Mouse (Mus musculus) ovary, adult 18-20 months (tissue): Measurements from ENCODE around the gene Akap6.

Experiments used
- DNase-seq: peaks from one replicate; pipeline ENCODE4 v3.0.0; 2022; ENCODE audit warnings: low spot score, mixed read lengths

The Akap6 gene

GRCm38 (mm10) chr12:52908448-52909066, 209.4 kb downstream of the Akap6 start:
- no peak for DNase-seq

DNA sequence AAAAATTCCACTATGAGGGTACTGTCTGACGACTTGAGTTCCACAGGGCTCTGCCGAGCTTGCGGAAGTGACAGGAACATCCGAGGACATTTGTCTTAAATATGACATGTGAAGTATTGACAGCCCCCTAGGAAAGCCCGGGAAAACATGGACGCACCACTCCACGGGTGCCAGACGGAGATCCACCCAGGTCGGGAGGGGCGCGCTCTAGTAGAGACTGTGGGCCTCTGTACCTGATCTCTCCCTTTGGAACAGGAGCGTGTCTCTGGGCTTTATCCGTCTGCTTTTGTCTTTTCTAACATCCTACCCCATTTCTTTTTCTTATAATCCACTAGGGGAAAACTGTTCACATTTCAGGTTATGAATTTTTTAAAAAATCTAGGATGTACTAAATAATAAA, 211.2 kb downstream of the Akap6 start:
- DNase-seq = no peak

GRCm38 (mm10) chr12:52910819-52911218, 211.6 kb downstream of the Akap6 start:
- no peak for DNase-seq

DNA sequence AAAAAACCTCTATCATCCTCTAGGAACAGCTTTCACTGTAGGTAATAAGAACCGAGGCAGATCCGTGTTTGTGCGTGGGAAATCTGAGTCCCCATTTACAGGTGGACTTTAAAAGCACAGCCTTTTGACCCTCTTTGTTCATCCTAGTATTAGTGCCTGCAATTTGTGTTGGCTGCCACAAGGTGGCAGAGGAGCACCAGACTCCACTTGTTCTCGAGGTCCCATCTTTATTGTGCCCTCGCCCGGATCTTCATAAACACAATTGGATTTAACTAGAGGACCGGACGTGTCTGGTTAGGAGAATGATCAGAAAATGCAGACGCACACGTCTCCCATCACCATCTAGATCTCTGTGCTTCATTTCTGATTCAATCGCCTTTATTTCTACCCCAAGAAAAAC, 219.8 kb downstream of the Akap6 start:
- no peak for DNase-seq

- DNase-seq = no peak
Observed at GRCm38 (mm10) chr12:52922510-52922909, 223.3 kb downstream of the Akap6 start.

DNA sequence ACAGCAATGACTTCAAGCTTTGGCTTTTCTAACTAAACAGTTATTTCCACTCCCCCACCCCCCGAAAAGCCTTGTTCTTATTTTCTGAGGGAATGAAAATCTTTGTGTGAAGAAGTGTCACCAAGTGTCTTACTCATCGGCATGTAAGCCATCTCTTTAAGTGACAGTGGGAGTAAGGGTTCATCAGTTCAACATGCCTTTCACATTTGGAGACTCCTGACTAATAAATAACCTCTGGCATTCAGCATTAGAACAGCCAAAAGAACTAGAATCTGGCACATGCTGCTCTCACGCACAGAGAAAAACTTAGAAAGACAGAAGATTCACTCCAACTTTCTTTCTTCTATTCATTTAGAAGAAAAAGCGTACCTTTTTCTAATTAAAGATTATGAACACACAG, 226.3 kb downstream of the Akap6 start:
- DNase-seq = no peak

GRCm38 (mm10) chr12:52933832-52934231, 234.6 kb downstream of the Akap6 start:
- no peak for DNase-seq

DNA sequence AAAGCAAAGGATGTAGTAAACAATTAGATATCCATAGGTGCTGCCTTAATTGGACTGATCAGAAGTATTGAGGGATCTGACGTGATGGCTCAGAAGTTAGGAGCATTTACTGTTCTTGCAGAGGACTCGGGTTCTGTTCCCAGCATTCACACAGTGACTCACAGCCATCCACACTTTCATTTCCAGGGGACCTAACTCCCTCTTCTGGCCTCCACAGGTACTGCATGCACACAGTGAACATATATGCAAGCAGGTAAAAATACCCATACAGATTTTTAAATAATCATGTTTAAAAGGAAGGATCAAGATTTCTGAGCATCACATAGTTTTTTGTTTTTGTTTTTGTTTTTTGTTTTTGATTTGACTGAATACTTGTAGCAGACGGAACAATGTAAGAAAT, 235.8 kb downstream of the Akap6 start:
- DNase-seq = no peak

- DNase-seq = no peak
Observed at GRCm38 (mm10) chr12:52938786-52939185, 239.6 kb downstream of the Akap6 start.

DNA sequence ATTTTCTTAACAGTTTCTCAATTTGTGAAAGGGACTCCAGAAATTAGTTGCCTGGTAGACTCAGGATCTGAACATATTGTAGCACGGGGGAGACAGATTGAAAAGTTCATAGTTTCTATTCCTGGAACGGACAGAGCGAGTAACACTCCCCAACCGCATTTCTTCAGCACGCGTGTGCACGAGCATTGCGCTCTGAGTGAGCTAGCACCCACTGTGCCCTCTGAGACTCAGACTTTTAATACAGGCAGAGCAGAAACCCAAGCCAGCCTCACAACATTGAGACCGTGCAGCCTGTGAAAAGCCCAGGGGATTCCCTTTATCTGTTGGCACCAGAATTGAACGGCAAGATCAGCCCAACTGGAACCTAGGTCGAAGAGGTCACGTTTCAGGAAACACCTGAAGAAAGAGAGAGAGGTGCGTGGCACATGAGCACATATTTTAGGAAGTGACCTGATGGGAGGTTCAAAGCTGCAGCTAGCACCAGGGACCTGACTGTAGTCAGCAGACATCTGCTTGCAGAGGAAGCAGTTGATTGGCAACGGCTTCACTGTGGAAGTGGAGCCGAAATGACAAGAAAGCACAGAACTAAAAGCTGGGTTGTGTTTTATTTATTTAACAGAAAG, 240.3 kb downstream of the Akap6 start:
- no peak for DNase-seq

- no peak for DNase-seq
Observed at GRCm38 (mm10) chr12:52941941-52942340, 242.8 kb downstream of the Akap6 start.

GRCm38 (mm10) chr12:52944274-52944673, 245.1 kb downstream of the Akap6 start:
- no peak for DNase-seq

GRCm38 (mm10) chr12:52944949-52945348, 245.8 kb downstream of the Akap6 start:
- no peak for DNase-seq

DNA sequence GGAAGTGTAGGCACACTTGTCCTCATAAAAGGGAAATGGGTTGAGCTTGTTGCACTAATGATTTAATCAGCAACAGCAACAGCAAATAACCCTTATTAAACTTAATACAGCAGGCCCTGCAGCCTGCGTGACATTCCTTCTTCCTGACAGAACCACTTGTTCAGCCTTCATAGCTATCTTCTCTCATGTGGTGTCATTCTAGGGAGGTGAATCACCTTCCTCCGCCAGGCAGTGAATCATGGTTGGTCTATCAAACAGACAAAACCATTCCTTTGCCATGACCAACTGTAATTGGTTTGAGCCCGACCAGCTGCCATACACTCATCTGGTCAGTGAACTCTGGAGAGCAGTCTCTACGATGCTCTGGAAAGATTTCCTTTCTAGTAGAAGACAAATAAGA, 251.5 kb downstream of the Akap6 start:
- DNase-seq = no peak

DNA sequence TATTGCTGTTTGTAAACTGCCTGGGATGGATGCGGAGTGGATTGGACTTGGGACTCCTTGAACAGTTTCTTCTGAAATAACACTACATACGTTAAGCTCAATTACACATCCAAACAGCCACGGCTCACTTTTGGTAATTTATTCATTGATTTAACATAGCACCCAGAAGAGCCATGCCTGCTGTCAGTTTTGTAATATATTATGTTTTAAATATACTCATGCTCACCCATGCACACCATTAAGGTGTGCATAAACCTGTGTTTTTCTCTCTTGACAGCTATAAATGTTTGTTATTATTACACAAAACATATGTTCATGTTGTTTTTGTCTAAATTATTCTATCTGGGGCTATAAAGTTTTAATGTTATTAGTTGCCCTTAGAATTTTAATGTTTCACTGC, 258.4 kb downstream of the Akap6 start:
- no peak for DNase-seq

GRCm38 (mm10) chr12:52957994-52958393, 258.8 kb downstream of the Akap6 start:
- DNase-seq = no peak

GRCm38 (mm10) chr12:52991745-52992144, 292.6 kb downstream of the Akap6 start:
- no peak for DNase-seq

DNA sequence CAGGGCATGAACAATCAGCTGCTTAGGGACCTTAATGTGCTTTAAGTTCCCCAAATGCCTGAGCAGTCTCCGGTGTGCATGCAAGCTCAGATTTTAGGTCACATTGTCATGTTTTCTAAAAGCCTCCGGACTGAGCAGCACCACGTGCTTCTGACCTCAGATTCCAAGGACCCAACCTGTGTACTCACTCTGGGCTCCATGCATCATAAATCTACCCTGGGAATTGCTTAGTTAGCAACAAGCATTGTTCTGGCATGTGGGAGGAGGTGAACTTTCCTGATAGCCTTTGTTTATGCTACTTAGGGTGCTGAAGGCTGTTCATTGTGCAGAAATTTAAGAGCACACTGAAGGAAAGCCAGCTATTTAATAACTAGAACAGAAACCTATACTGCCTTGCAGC, 313.2 kb downstream of the Akap6 start:
- DNase-seq = no peak

- DNase-seq = no peak
Observed at GRCm38 (mm10) chr12:53014539-53014938, 315.4 kb downstream of the Akap6 start.

DNA sequence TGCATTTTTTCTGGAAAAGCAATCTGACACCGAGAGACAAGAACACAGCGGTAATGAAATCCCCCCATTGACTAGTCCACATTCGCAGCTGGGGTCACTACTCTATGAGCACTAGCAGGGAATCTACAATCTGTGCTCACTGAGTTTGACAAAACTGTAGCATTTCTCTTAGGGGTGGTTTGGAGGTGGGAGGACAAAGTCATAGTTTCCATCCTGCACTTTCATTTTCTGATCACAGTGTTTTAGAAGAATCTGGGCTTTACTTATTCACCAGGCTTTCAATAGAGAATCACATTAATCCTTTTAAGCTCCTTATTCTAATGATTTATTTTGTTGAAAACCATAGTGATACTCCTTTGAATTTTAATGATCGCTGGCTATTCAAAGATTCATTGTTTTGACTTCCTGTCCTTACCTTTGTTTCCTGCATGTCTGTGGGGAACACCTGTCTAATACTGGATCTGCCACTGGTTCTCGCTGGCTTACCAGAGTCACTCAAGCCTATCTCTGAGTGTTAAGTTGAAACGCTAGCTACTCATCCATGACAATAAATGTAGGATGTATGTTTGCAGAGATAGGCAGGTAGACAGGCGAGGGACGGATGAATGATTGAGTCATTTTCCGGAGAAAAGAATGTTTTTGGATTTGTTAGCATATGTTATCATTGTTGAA, 325.5 kb downstream of the Akap6 start:
- DNase-seq = no peak

DNA sequence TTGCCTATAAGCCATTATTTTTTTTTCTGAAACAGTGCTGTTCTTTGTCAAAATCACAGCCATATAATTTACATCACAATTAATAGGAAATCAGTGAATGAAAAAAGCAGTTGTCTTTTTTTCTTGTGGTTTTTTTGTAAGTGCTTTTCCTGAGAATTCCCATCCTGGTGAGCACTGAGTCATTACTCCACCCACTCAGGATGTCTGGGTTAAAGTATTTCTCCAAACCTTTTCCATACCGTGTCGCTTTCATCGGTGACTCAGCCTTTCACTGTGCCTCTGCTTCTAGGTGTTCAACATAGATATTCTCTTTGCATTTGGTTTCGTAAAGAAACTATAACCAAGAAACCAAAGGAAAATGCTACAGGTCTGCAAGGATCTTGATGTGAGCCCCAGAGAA, 328.1 kb downstream of the Akap6 start:
- DNase-seq = no peak

DNA sequence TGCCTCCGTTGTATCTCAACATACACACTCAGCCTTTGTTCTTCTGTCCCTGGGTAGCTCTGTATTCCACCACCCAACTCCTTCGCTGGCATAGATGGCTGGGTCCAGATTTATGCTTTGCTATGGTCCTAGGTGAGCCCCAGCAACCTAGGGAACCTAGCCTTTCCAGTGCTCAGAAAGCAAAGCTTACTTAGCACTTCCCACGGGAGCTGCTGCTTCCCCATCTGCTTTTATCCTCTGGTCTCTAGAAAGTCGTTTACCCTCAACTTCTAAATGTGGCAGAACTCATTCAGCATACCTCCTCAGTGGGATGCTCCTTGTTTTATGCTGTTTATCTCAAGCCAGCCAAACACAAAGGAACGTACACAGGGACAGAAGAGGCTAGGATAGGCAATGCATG, 329.7 kb downstream of the Akap6 start:
- no peak for DNase-seq

DNA sequence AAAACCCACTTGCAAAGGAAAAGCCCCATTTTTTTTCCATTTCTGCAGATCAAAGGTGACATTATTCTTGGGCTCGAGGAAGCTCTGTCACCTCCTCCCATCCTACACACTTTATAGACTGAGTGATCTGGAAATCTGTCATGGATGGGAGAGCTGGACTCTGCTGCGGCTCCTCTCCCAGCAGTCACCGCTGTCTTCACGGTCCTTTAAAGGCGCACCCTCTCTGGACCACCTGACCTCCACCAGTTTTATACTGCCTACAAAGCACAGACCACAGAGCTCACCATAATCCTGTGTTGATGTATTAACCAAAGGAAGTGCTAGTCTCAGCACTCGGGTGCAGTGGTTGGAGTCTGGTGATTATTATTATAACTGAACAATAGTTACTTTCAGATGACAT, 330.7 kb downstream of the Akap6 start:
- DNase-seq = no peak

GRCm38 (mm10) chr12:53032762-53033161, 333.6 kb downstream of the Akap6 start:
- no peak for DNase-seq
